Mouse (Mus musculus) brown adipose tissue, adult 24 weeks (tissue): Measurements from ENCODE around the gene Nisch. TPM values are rescaled to one million over a fixed set of nuclear protein-coding genes. Genes with fewer than 3 reads are reported as not detected.

ENCODE experiments used
- H3K27ac ChIP-seq: fragments of 200-500 bp; replicated peaks from 2 replicates; pipeline ENCODE4 v1.5.1; 2012; ENCODE audit warnings: low read depth, mild to moderate bottlenecking, low read length
- H3K4me1 ChIP-seq: fragments of 200-500 bp; 2 replicates; pipeline ENCODE4 v1.6.1; 2012; ENCODE audit warnings: low read length, mixed read lengths; ENCODE audit not compliant: control insufficient read depth, insufficient read depth, insufficient read length
- H3K4me3 ChIP-seq: fragments of 200-500 bp; 2 replicates; pipeline ENCODE4 v1.5.1; 2012; ENCODE audit warnings: low read depth, mild to moderate bottlenecking, low read length, moderate library complexity; ENCODE audit not compliant: insufficient read depth
- polyA plus RNA-seq: library from polyadenylated mRNA; stranded (reverse); fragments of >200 nt; gene quantifications from 2 replicates; pipeline ENCODE4 v1.2.4, GENCODE M21; 2012; ENCODE audit not compliant: missing spikeins, insufficient read depth, insufficient read length

Nisch gene
- polyA plus RNA-seq = 83.6 and 84.5 TPM in 2 replicates

DNA sequence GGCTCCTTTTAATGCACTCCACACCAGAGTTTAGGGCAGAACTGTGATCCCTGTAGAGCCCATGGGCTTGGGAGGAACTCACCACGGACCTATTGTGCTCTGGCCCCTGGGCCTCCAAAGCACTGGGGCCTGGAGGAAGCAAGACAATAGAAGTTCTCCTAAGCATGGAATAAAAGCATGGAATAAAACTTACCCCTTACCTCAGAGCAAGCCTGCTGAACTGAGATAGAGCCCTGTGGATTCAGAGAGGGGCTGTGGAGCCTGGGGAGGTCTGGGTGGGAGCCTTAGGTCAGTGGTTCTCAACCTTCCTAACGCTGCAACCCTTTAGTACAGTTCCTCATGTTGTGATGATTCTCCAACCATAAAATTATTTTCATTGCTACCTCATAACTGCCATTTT is at the start of gene Nisch:
Gene Nisch, minus strand, starts transcription at position 101 of the 400 bp plus-strand sequence.
- H3K4me3 ChIP-seq = peak within 1 kb of the TSS; percentile 57
- H3K27ac ChIP-seq = peak within 1 kb of the TSS; percentile 81
- H3K4me1 ChIP-seq = peaks cover 5% of the 10 kb centered on the region

DNA sequence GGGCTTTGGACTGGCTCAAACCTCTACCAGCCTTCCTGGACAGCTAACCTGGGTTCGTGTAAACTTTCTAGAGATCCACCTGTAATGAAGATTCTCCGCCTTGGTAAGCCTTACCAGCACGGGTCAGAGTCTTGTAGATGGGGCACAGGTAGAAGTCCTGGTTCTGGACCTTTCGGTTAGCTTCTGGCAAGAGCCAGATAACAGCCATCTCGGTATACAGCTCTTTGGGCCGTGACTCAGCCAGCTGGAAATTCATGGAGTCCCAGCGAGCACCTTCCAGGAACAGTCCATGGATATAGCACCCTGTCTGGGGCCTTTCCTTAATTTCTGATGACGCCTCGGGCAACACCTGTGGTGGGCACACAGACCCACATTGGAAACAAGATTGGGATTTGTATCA is 44.2 kb upstream of the Nisch start:
- Histone ChIP-seq H3K4me1 (no peaks in the 10 kb centered on the region), H3K4me3 (no peak overlapping the region), H3K27ac (no peak overlapping the region)

DNA sequence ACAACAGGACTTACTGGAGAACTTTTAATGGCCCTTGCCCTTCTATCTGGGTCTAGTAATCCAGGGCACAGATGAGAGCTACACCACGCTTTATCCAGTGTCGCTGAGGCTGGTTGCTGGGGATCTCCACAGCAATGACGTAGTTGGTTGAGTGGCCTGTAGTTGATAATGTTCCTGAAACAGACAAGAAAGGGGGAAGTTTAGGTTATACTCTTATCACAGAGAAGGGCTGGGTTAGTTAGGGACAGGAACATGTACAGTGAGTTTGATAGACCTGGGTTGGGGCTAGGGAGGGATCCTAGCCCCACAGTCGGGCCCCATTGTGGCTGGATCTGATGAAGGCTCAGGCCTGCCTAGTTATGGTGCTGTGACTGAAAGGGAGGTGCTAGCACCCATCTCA is 43.6 kb upstream of the Nisch start:
- H3K27ac ChIP-seq = no peak overlapping the region
- no peak overlapping the region for H3K4me3 ChIP-seq
- no peaks in the 10 kb centered on the region for H3K4me1 ChIP-seq

DNA sequence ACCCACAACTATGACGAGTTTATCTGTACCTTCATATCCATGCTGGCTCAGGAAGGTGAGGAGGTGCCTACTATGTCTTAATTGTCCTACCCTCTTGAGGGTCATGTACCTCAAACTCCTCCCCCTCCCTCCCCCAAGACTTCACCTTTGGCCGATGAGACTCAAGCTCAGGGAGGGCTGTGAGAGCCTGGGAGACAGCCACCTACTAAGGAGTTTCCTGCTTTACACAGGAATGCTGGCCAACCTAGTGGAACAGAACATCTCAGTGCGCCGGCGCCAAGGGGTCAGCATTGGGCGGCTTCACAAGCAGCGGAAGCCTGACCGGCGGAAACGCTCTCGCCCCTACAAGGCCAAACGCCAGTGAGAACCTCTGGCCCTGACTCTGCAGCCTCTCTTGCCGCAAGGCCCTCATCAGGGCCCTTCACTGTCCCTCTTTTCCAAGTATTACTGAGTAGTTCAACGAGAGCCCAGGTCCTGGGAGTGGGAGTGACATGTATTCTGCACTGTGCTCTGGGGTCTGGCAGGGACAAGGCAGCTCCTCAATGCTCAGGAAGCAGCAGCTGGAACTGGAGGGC is 41.8 kb upstream of the Nisch start:
- Histone ChIP-seq H3K4me1 (no peaks in the 10 kb centered on the region), H3K27ac (no peak overlapping the region), H3K4me3 (no peak overlapping the region)

DNA sequence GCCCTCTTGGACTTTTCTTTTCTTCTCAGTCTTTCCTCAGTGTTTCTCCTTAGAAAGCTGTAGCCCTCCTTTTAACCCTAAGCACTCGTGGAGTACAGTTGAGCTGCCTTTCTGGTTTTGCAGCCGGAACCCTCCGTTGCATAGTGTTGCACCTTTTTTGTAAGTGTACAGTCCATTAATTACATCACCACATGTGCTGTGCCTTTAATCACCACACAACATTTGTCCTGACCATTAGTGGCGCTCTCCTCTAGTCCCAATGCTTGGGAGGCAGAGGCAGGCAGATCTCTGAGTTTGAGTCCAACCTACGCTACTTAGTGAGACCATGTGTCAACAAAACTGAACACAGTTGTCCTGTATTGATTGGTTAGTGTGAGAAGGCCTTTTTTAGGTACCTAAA is 35.3 kb upstream of the Nisch start:
- Histone ChIP-seq H3K4me1 (no peaks in the 10 kb centered on the region; the same call in 1 of the 2 replicates), H3K4me3 (peak overlapping the region; percentile 79), H3K27ac (no peak overlapping the region)

DNA sequence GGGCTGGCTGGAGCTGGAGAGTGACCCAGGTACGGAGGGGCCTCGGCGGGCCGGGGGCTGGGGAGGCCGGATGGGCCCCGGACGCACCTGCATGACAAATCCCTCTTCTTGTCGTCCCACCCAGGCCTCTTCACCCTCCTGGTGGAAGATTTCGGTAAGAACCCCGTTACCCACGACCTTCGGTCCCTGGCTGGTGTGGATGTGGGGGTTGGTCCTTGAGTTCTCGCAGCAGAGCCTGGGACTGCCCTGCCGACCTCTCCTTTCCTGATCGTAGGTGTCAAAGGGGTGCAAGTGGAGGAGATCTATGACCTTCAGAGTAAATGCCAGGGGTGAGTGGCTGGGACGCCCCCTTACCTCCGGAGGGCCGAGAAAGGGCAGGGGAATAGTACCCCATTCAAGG is 34.9 kb upstream of the Nisch start:
- peak overlapping the region; percentile 53 for H3K27ac ChIP-seq

DNA sequence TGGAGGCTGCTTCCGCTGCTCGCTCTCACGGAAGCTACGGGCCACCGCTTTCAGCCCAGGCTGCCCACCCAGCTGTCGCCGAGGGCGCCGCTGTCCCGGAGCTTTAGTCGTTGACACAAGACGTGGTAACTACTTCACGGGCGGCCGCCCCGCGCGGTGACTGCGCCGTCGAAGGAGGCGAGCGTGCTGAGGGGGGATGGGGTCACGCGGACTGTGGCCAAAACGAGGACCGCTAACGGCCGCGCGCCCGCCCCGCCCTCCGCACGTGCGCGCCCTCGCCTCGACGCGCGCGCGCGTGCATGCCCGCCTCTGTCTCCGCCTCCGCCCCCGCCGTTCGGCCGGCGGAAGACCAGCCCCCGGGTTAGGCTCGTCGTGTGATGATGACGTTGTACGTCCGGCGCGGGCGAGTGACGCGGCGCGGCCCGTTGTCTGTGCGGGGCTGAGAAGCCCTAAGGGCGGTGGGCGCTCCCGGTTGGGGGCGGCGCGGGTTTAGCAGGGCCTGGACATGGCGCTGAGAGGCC is 34.4 kb upstream of the Nisch start, which contains the start of the genes Phf7 and Bap1:
Gene Phf7, minus strand, starts transcription at position 234 of the 521 bp plus-strand sequence.
Gene Bap1, plus strand, starts transcription at position 367 of the 521 bp plus-strand sequence.
- Histone ChIP-seq H3K27ac (peak within 1 kb of the TSS; percentile 96), H3K4me3 (peak within 1 kb of the TSS; percentile 85), H3K4me1 (no peaks in the 10 kb centered on the region; the same call in 1 of the 2 replicates)

More for the DNA sequence above, 34.9 kb upstream of the Nisch start:
- Histone ChIP-seq H3K4me3 (peak overlapping the region; percentile 79), H3K4me1 (no peaks in the 10 kb centered on the region; the same call in 1 of the 2 replicates)

DNA sequence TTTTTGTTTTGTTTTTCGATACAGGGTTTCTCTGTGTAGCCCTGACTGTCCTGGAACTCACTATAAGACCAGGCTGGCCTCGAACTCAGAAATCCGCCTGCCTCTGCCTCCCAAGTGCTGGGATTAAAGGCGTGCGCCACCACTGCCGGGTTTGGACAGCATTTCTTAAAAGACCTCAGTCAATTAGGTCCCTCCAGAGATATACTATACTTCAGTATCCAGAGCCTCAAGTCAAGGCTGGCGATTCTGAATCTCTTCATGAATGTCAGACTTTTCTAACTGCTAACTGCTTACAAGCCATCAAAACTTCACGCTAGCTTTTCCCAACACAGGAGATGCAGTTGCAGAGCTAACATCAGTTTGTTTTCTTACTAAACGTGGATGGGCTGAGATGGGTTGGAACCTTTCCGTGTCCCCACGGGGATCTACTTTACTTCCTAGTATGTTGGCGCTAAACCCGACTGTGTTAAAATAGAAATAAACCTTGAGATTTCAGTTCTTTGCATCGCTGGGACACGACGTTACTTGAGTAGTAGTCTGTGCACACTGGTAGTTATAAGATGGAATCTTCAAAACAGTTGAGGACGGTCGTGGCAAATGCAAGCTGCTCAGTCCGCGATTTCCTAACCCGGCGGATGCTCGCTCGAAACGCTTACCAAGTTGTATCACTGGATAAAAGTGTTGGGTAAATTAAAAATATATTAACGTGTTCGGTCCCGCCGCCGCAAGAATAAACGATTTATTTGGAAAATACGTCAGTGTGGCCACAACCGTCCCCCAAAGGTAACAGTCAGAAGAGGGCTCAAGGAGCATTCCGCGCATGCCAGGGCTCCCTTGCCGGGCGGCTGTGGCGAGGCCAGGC is 33.7 kb upstream of the Nisch start:
- Histone ChIP-seq H3K4me3 (peak overlapping the region; percentile 85), H3K4me1 (no peaks in the 10 kb centered on the region; the same call in 1 of the 2 replicates), H3K27ac (peak overlapping the region; percentile 96)

DNA sequence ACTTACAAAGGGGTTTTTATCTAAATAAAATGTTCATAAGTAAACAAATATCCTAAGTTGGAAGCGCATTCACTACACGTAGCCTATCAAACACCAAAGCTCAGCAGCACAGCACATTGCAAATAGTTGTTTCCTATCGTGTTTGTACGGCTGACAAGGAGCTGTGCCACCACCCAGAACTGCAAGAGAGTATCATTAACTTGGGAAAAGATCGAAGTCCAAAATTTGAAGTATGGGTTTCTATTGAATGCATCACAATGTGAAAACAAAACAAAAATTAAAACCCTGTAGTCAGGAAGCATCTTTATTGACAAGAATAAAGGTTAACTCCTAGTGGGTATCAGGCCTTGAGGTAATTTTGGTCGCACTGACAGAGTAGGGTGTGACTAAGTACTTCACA is 31.6 kb upstream of the Nisch start:
- no peaks in the 10 kb centered on the region; the same call in 1 of the 2 replicates for H3K4me1 ChIP-seq
- H3K4me3 ChIP-seq = no peak overlapping the region
- H3K27ac ChIP-seq = no peak overlapping the region

DNA sequence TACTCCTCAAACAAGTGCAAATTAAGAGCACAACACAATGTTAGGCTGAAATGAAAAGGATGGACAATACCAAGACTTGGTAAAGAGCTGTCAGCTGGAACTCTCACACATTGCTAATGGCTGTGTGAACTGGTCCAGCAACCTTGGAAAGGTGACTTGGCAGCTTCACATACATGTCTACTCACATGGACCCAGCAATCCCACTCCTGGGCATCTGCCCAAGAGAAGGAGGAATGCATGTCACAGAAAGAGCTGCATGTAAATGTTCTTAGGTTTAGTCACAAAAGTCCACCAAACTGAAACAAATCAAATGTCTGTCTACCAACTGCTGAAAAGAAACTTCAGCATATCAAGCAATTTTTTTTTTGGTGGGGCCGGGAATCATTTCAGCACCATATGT is 29.2 kb upstream of the Nisch start:
- no peak overlapping the region for H3K27ac ChIP-seq

DNA sequence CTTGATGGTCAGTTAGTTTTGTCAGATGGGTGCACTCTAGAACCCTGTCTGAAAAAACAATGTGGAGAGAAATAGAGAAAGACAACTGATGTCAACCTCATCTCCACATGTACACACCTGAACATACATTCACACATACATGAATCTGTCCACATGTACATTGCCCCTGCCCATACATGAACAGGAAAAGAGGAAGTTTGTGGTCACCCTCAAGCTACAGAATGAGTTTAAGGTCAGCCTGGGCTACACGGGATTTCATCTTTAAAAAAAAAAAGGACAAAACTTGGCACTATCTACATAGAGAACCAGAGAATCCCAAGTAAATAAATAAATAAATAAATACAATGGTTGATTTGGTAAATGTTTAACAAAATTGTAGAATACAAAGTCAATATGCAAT is 28.0 kb upstream of the Nisch start:
- H3K27ac ChIP-seq = no peak overlapping the region
- no peaks in the 10 kb centered on the region for H3K4me1 ChIP-seq
- no peak overlapping the region for H3K4me3 ChIP-seq

More for the DNA sequence above, 29.2 kb upstream of the Nisch start:
- Histone ChIP-seq H3K4me3 (no peak overlapping the region), H3K4me1 (no peaks in the 10 kb centered on the region)

DNA sequence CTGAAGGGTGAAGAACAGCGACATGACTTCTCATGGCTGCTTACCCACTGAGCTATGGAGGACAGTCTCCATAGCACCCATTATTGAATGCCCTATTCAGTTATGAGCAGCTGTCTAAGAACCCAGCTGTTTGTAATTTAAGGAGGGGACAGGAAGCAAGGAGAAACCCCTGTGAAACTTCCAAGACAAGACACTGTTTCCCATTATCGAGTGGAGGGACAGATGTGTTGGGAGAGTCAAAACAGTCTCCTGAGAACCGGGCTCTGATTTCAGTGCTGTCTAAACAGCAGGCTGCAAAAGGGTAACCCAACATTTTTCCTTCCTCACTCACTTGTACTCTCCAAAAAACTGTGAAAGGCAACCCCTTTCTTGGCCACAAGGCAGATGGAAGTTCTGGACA is 23.8 kb upstream of the Nisch start:
- H3K4me3 ChIP-seq = no peak overlapping the region
- H3K4me1 ChIP-seq = no peaks in the 10 kb centered on the region
- H3K27ac ChIP-seq = no peak overlapping the region

DNA sequence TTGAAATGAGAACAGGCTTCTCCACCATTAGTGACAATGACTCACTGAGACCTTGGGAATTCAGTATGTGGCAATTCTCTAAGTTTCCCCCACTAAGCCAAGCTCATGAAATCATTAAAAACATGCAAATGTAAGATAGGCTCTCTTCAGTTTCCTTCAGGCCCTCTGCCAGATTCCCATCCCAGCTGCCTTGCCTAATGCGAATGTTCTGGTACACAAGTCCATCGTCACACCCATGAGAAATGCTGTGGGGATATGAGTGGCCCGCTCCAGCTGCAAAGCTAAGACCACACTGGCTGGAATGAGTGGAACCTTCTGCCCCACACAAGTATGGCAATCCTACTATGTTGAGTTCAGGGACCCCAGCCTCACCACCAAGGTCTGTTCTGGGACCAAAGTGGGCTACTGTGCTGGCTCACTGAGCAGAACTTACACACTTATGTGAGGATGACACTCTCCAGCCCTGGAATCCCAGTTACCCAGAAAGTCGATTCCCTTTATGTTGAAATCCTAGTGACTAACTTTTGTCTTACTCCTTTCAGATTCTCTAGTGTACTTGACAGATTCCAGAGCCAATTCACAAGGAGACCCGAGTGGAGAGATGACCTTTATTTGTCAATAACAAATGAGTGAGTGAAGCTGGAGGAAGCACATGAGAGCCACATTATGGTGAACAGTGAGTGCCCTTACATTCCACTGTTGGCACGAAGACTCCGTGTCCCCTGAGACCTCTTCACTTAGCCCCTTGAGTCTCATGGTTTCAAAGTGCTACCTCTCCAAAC is 20.5 kb upstream of the Nisch start:
- Histone ChIP-seq H3K27ac (no peak overlapping the region), H3K4me1 (peaks cover 5% of the 10 kb centered on the region; the same call in 1 of the 2 replicates)

DNA sequence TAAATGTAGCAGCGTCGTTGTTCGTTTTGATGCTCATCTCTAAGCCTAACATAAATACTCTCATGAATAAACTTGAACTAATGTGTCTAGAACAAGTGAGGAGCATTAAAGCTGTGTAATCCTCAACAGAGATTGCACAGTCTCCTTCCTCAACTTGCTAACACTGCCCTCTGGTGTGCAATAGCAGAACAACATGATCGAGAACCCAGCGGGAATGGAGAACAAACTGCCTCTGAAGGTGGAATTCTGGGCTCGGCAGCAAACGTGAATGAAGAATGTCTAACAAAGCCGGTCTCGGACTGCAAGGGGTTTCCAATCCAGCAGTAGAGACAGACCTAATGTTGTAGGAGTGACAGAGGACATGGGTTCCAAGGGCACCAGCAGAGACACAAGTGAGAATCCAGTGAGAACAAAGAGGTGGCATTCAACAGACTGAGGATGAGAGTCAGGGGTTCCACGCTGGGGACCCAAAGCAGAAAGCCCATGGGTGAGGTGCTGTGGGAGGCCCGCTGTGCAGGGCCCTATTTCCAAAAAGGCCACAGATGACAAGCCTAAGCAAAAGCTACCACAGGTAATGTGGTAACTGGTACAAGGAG is 17.3 kb upstream of the Nisch start:
- Histone ChIP-seq H3K4me1 (peaks cover 29% of the 10 kb centered on the region), H3K4me3 (peak overlapping the region; percentile 1; the same call in 1 of the 2 replicates)

More for the DNA sequence above, 20.5 kb upstream of the Nisch start:
- no peak overlapping the region for H3K4me3 ChIP-seq

More for the DNA sequence above, 17.3 kb upstream of the Nisch start:
- H3K27ac ChIP-seq = peak overlapping the region; percentile 98
